Mouse (Mus musculus) CH12.LX (cell line): ENCODE data around the gene Grcc10. TPM values are rescaled to one million over a fixed set of nuclear protein-coding genes. Genes with fewer than 3 reads are reported as not detected.

Source experiments
- DNase-seq: peaks from one replicate; pipeline ENCODE4 v3.0.0-alpha.2; 2013; ENCODE audit errors: extremely low read depth
- H3K27ac ChIP-seq: 2 replicates; pipeline ENCODE4 v1.5.1; 2012; ENCODE audit warnings: low read depth, mild to moderate bottlenecking, control low read depth, moderate library complexity; ENCODE audit not compliant: insufficient read depth
- H3K27me3 ChIP-seq: replicated peaks from 2 replicates; pipeline ENCODE3; 2012; ENCODE audit warnings: inconsistent platforms
- H3K36me3 ChIP-seq, 2 experiments: replicated peaks in 1 of 2; 2 replicates each; pipeline versions ENCODE3 to v1.6.1; 2012; ENCODE audit warnings: inconsistent platforms in 1 of 2, low read length in 1 of 2, mild to moderate bottlenecking in 1 of 2, mixed read lengths in 1 of 2, moderate library complexity in 1 of 2; ENCODE audit not compliant: control insufficient read depth in 1 of 2, insufficient read depth in 1 of 2
- H3K4me1 ChIP-seq, 2 experiments: 2 replicates each; pipeline ENCODE4 v1.6.1; 2012; ENCODE audit warnings: inconsistent platforms in 1 of 2, moderate library complexity in 1 of 2; ENCODE audit not compliant: insufficient read depth in 2 of 2, control insufficient read depth in 1 of 2
- H3K4me2 ChIP-seq: 2 replicates; pipeline ENCODE4 v1.6.1; 2012; ENCODE audit warnings: low read depth, mild to moderate bottlenecking, control low read depth; ENCODE audit not compliant: poor library complexity, insufficient read depth, severe bottlenecking
- H3K4me3 ChIP-seq, 3 experiments: fragments of 150-350 bp in 1 of 3; sonication (generic) in 1 of 3; replicated peaks in 1 of 3; 2 replicates each; pipeline versions ENCODE3 to v1.5.1; 2011 to 2012; ENCODE audit warnings: low read depth in 2 of 3, low read length in 2 of 3, mild to moderate bottlenecking in 2 of 3, moderate library complexity in 2 of 3, control low read depth in 1 of 3, improper control_type of control experiment in 1 of 3, inconsistent platforms in 1 of 3, mixed read lengths in 1 of 3; ENCODE audit not compliant: poor library complexity in 1 of 3
- H3K79me2 ChIP-seq: replicated peaks from 2 replicates; pipeline ENCODE4 v1.6.1; 2012; ENCODE audit warnings: mild to moderate bottlenecking, moderate library complexity; ENCODE audit not compliant: control insufficient read depth, poor library complexity, insufficient read depth, severe bottlenecking; ENCODE audit errors: extremely low read depth
- H3K9ac ChIP-seq: 2 replicates; pipeline ENCODE4 v1.6.1; 2012; ENCODE audit warnings: low read depth, mild to moderate bottlenecking, control low read depth, moderate library complexity; ENCODE audit not compliant: insufficient read depth
- H3K9me3 ChIP-seq: replicated peaks from 2 replicates; pipeline ENCODE3; 2012; ENCODE audit warnings: low read length, inconsistent platforms, mixed read lengths
- BHLHE40 ChIP-seq: IDR thresholded peaks from 2 replicates; pipeline ENCODE4 v1.6.1; 2011; ENCODE audit warnings: mild to moderate bottlenecking, low read depth, low read length, improper control_type of control experiment
- CHD2 ChIP-seq: IDR thresholded peaks from 2 replicates; pipeline ENCODE4 v1.6.1; 2011; ENCODE audit warnings: low read length, improper control_type of control experiment
- CTCF ChIP-seq, 2 experiments: IDR thresholded peaks in 1 of 2; conservative IDR thresholded peaks in 1 of 2; 2 replicates each; pipeline ENCODE4 v1.5.1; 2011 to 2012; ENCODE audit warnings: low read depth in 2 of 2, low read length in 2 of 2, improper control_type of control experiment in 1 of 2, inconsistent platforms in 1 of 2, mild to moderate bottlenecking in 1 of 2, moderate library complexity in 1 of 2
- E2F4 ChIP-seq: IDR thresholded peaks from 2 replicates; pipeline ENCODE4 v1.6.1; 2011; ENCODE audit warnings: low read depth, low read length, improper control_type of control experiment; ENCODE audit not compliant: insufficient replicate concordance
- HCFC1 ChIP-seq: IDR thresholded peaks from 2 replicates; pipeline ENCODE4 v1.6.1; 2012; ENCODE audit warnings: low read depth, mild to moderate bottlenecking, inconsistent platforms, low read length, improper control_type of control experiment
- IRF4 ChIP-seq: IDR thresholded peaks from 2 replicates; pipeline ENCODE4 v1.6.1; 2014; ENCODE audit warnings: low read depth, mild to moderate bottlenecking, inconsistent platforms, low read length, improper control_type of control experiment
- JUN ChIP-seq: IDR thresholded peaks from 2 replicates; pipeline ENCODE4 v1.6.1; 2011; ENCODE audit warnings: low read depth, mild to moderate bottlenecking, low read length, improper control_type of control experiment, moderate library complexity; ENCODE audit not compliant: insufficient read depth
- MAX ChIP-seq: IDR thresholded peaks from 2 replicates; pipeline ENCODE4 v1.6.1; 2011; ENCODE audit warnings: low read length, improper control_type of control experiment
- MEF2A ChIP-seq: IDR thresholded peaks from 2 replicates; pipeline ENCODE4 v1.6.1; 2014; ENCODE audit warnings: low read depth, mild to moderate bottlenecking, inconsistent platforms, low read length, improper control_type of control experiment, borderline replicate concordance
- MYC ChIP-seq: IDR thresholded peaks from 2 replicates; pipeline ENCODE4 v1.6.1; 2011; ENCODE audit warnings: low read depth, mild to moderate bottlenecking, improper control_type of control experiment, low read length
- NELFE ChIP-seq: IDR thresholded peaks from 2 replicates; pipeline ENCODE4 v1.6.1; 2011; ENCODE audit warnings: low read depth, low read length, improper control_type of control experiment
- NRF1 ChIP-seq: IDR thresholded peaks from 2 replicates; pipeline ENCODE4 v1.6.1; 2014; ENCODE audit warnings: low read depth, mild to moderate bottlenecking, inconsistent platforms, low read length, improper control_type of control experiment, moderate library complexity
- POLR2A ChIP-seq: IDR thresholded peaks from 2 replicates; pipeline ENCODE4 v1.6.1; 2011; ENCODE audit warnings: low read depth, mild to moderate bottlenecking, improper control_type of control experiment, low read length
- RAD21 ChIP-seq: IDR thresholded peaks from 2 replicates; pipeline ENCODE4 v1.6.1; 2011; ENCODE audit warnings: low read depth, mild to moderate bottlenecking, low read length, improper control_type of control experiment, moderate library complexity
- RCOR1 ChIP-seq: conservative IDR thresholded peaks from 2 replicates; pipeline ENCODE4 v1.6.1; 2012; ENCODE audit warnings: low read depth, mild to moderate bottlenecking, inconsistent platforms, low read length, improper control_type of control experiment
- TBP ChIP-seq: conservative IDR thresholded peaks from 2 replicates; pipeline ENCODE4 v1.6.1; 2011; ENCODE audit warnings: low read depth, low read length, improper control_type of control experiment
- TCF12 ChIP-seq: IDR thresholded peaks from 2 replicates; pipeline ENCODE4 v1.6.1; 2014; ENCODE audit warnings: low read depth, mild to moderate bottlenecking, inconsistent platforms, low read length, improper control_type of control experiment
- USF1 ChIP-seq: IDR thresholded peaks from 2 replicates; pipeline ENCODE4 v1.6.1; 2014; ENCODE audit warnings: low read depth, mild to moderate bottlenecking, inconsistent platforms, low read length, improper control_type of control experiment
- USF2 ChIP-seq: conservative IDR thresholded peaks from 2 replicates; pipeline ENCODE4 v1.6.1; 2011; ENCODE audit warnings: low read depth, low read length, improper control_type of control experiment
- ZC3H11A ChIP-seq: IDR thresholded peaks from 2 replicates; pipeline ENCODE4 v1.6.1; 2012; ENCODE audit warnings: low read depth, mild to moderate bottlenecking, inconsistent platforms, low read length, improper control_type of control experiment
- ZKSCAN1 ChIP-seq: IDR thresholded peaks from 2 replicates; pipeline ENCODE4 v1.6.1; 2012; ENCODE audit warnings: low read depth, inconsistent platforms, low read length, improper control_type of control experiment, borderline replicate concordance
- ZNF384 ChIP-seq: IDR thresholded peaks from 2 replicates; pipeline ENCODE4 v1.6.1; 2012; ENCODE audit warnings: low read depth, low read length, improper control_type of control experiment, inconsistent platforms
- dilution Hi-C: fragments of 300-500 bp; cut with MboI; formaldehyde crosslinking; loops from 2 replicates; pipeline ENCODE4 v1.14.3; 2020; ENCODE audit warnings: low sequenced_read_pairs; ENCODE audit not compliant: extremely low pct_unique_long_range_greater_than_20kb, extremely low pct_ligation_motif_present
- in situ Hi-C: fragments of 300-500 bp; cut with MboI; formaldehyde crosslinking; loops from 3 replicates; pipeline ENCODE4 v1.14.3; 2019; ENCODE audit warnings: low sequenced_read_pairs, low pct_ligation_motif_present, low pct_unique_long_range_greater_than_20kb, mixed read lengths
- polyA plus RNA-seq: library from polyadenylated mRNA; unstranded; fragments of >175 nt; gene quantifications from 2 replicates; pipeline ENCODE4 v1.2.1, GENCODE M21; 2012; ENCODE audit warnings: low read depth; ENCODE audit not compliant: insufficient read length
- total RNA-seq, 2 experiments: library from RNA; depleted of rRNA; stranded (reverse); fragments of 300-350 nt in 1 of 2; fragments of >200 nt in 1 of 2; gene quantifications; 2 replicates each; pipeline ENCODE4 v1.2.3; 2012 to 2014

Grcc10 gene
- total and polyA plus RNA-seq, 3 experiments: 64.3 to 197 (median 88.4) TPM

- peak; percentile 45; the same call in 1 of the 2 replicates for TF ChIP-seq TCF12
- TF ChIP-seq E2F4: no peak
- TF ChIP-seq IRF4: 0 out of 2 replicates have a peak, but pooled peaks have one; percentile 26
- TF ChIP-seq USF1: no peak
- TF ChIP-seq ZNF384: no peak
- no peak for TF ChIP-seq ZC3H11A
- no peak for TF ChIP-seq USF2
- TF ChIP-seq HCFC1: no peak
- TF ChIP-seq BHLHE40: peak; percentile 58
- TF ChIP-seq ZKSCAN1: no peak
- 0 out of 2 replicates have a peak, but pooled peaks have one; percentile 13 for TF ChIP-seq MYC
- no peak for TF ChIP-seq NELFE
- no peak for TF ChIP-seq TBP
- TF ChIP-seq CHD2: 0 out of 2 replicates have a peak, but pooled peaks have one; percentile 29
- TF ChIP-seq POLR2A: peak; percentile 16; the same call in 1 of the 2 replicates
- TF ChIP-seq JUN: no peak
- TF ChIP-seq MEF2A: peak; percentile 96
- no peak for TF ChIP-seq RAD21
- TF ChIP-seq MAX: no peak
- TF ChIP-seq CTCF (conservative IDR thresholded peaks at IDR 0.05 in 1 of 2, IDR thresholded peaks at IDR 0.05 in 1 of 2; ENCODE audit: low read depth in 2 of 2, low read length in 2 of 2): no peak
- TF ChIP-seq NRF1: no peak
Observed at GRCm38 (mm10) chr6:124723541-124723940, 17.6 kb downstream of the Grcc10 start (continued).

GRCm38 (mm10) chr6:124722876-124723473, 18.2 kb downstream of the Grcc10 start:
- Histone ChIP-seq H3K4me2 (peak overlapping the region; percentile 48), H3K36me3 (peaks cover 55 to 87% of the 10 kb centered on the region in 2 experiments), H3K4me1 (peaks cover 45 to 84% of the 10 kb centered on the region in 2 experiments), H3K27ac (peak overlapping the region; percentile 94), H3K79me2 (peaks cover 3% of the 10 kb centered on the region; the same call in 1 of the 2 replicates), H3K9ac (peak overlapping the region; percentile 12; the same call in 1 of the 2 replicates), H3K9me3 (no peaks in the 10 kb centered on the region), H3K27me3 (no peaks in the 10 kb centered on the region), H3K4me3 (peak overlapping the region in 1 of 3 experiments; percentile 19)
- no peak for DNase-seq
- dilution Hi-C loops (no loop called here), in situ Hi-C loops (no loop called here)
- TF ChIP-seq CTCF (conservative IDR thresholded peaks at IDR 0.05 in 1 of 2, IDR thresholded peaks at IDR 0.05 in 1 of 2; ENCODE audit: low read depth in 2 of 2, low read length in 2 of 2): peak in 1 of 2 experiments; percentile 26; a peak in 1 of 4 replicates
- peak; percentile 90 for TF ChIP-seq ZNF384
- TF ChIP-seq RCOR1: no peak
- TF ChIP-seq USF1: no peak
